Mouse (Mus musculus) hindbrain, embryonic 13.5 days (tissue): ENCODE measurements around the gene Msh5. TPM values are rescaled to one million over a fixed set of nuclear protein-coding genes. Genes with fewer than 3 reads are reported as not detected.

ENCODE experiments used
- ATAC-seq: fragments of 200-750 bp; cut with Nextera tagmentation; 2 replicates; pipeline ENCODE4 v1.8.0; 2017; ENCODE audit warnings: moderate TSS enrichment; ENCODE audit not compliant: low FRiP score
- H3K27ac ChIP-seq: fragments of 300-500 bp; sonication (generic); 2 replicates; pipeline ENCODE4 v1.5.1; 2015; ENCODE audit warnings: inconsistent platforms, mild to moderate bottlenecking, moderate library complexity
- H3K27me3 ChIP-seq: fragments of 300-500 bp; sonication (generic); 2 replicates; pipeline ENCODE4 v1.6.1; 2015; ENCODE audit warnings: mild to moderate bottlenecking, inconsistent platforms
- H3K36me3 ChIP-seq: fragments of 300-500 bp; sonication (generic); 2 replicates; pipeline ENCODE4 v1.6.1; 2015; ENCODE audit warnings: mild to moderate bottlenecking, inconsistent platforms
- H3K4me1 ChIP-seq: fragments of 300-500 bp; sonication (generic); replicated peaks from 2 replicates; pipeline ENCODE4 v1.6.1; 2015; ENCODE audit warnings: inconsistent platforms
- H3K4me2 ChIP-seq: fragments of 300-500 bp; sonication (generic); 2 replicates; pipeline ENCODE4 v1.6.1; 2015; ENCODE audit warnings: inconsistent platforms, mild to moderate bottlenecking, moderate library complexity
- H3K4me3 ChIP-seq: fragments of 300-500 bp; sonication (generic); 2 replicates; pipeline ENCODE4 v1.5.1; 2015; ENCODE audit warnings: mild to moderate bottlenecking, inconsistent platforms
- H3K9ac ChIP-seq: fragments of 300-500 bp; sonication (generic); 2 replicates; pipeline ENCODE4 v1.6.1; 2015; ENCODE audit warnings: mild to moderate bottlenecking, inconsistent platforms
- H3K9me3 ChIP-seq: fragments of 300-500 bp; sonication (generic); 2 replicates; pipeline ENCODE4 v1.6.1; 2016; ENCODE audit warnings: inconsistent platforms
- WGBS: fragments of 180-500 bp; shearing (Covaris S2); methylation state at CpG from one replicate; pipeline ENCODE4 v1.1.7; 2015; 5-methylcytosine and 5-hydroxymethylcytosine counted together
- polyA plus RNA-seq: library from polyadenylated mRNA; unstranded; fragments of >200 nt; fragmentation: Nextera tagmentation; extraction: Ambion mirVana; gene quantifications from 2 replicates; pipeline ENCODE4 v1.2.1, GENCODE M21; 2015

Msh5 gene
- polyA plus RNA-seq, 1 experiment from 2014 or later: 3.5 TPM

DNA sequence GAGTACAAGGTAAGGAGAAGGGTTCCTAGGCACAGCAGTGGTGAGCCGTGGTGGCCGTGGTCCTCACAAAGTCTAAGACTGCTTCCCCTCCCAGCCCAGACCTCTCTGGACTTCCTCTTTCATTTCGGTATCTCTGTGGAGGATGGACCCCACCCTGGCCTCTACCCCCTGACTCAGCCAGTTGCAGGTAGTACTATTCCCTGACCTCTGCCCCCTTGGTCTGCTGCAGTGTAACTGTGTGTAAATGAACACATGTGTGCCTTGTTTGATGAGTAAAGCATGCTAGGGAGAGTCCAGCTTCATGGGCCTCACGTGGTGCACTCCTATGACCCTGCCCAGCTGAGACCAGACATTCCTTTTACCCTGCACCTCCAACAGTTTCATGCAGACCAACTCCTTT is 22.8 kb downstream of the Msh5 start:
- 0 out of 2 replicates have a peak, but pooled peaks cover under 1% of the 10 kb centered on the region for H3K36me3 ChIP-seq
- peaks cover 24% of the 10 kb centered on the region for H3K4me1 ChIP-seq
- H3K9me3 ChIP-seq: no peaks in the 10 kb centered on the region
- no peak overlapping the region for H3K9ac ChIP-seq
- no peak for ATAC-seq
- H3K27me3 ChIP-seq: no peaks in the 10 kb centered on the region
- no peak overlapping the region for H3K4me2 ChIP-seq
- 79% methylated on average over 4 of the region's 4 CpGs for WGBS
- no peak overlapping the region for H3K27ac ChIP-seq
- H3K4me3 ChIP-seq: no peak overlapping the region

- H3K9me3 ChIP-seq: no peaks in the 10 kb centered on the region
- no peaks in the 10 kb centered on the region for H3K27me3 ChIP-seq
- WGBS: 86% methylated on average over 5 of the region's 5 CpGs
- no peak overlapping the region for H3K4me2 ChIP-seq
- H3K4me3 ChIP-seq: no peak overlapping the region
- H3K4me1 ChIP-seq: peaks cover 24% of the 10 kb centered on the region
- no peak overlapping the region for H3K27ac ChIP-seq
- H3K9ac ChIP-seq: no peak overlapping the region
- ATAC-seq: no peak
- 0 out of 2 replicates have a peak, but pooled peaks cover 3% of the 10 kb centered on the region for H3K36me3 ChIP-seq
These were observed 23.3 kb downstream of the Msh5 start for GRCm38 (mm10) chr17:35023221-35023620.

DNA sequence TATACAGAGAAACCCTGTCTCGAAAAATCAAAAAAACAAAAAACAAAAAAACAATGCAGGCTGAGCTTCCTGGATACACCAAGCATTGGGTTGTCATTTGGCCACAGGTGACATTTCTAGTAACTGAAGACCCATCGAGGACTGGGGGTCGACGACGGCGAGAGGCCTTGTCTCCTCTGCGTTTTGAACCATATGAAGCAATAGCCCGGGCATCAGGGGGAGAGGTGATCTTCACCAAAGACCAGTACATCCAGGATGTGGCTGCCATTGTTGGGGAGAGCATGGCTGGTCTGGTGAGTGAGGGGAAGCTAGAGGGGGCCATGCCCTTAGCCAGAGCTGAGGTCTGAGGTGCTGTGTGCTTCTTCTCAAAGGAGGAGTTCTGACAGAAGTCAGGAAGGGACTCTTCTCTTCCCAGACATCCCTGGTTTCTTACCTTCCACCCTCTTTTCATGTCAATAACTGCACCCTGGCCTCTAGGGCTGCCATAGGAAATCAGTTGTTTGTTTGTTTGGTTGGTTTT is 23.9 kb downstream of the Msh5 start:
- Histone ChIP-seq H3K4me3 (no peak overlapping the region), H3K27ac (no peak overlapping the region), H3K4me2 (no peak overlapping the region), H3K36me3 (peaks cover 6% of the 10 kb centered on the region; the same call in 1 of the 2 replicates), H3K9ac (no peak overlapping the region), H3K9me3 (no peaks in the 10 kb centered on the region), H3K4me1 (peaks cover 22% of the 10 kb centered on the region), H3K27me3 (no peaks in the 10 kb centered on the region)
- no peak for ATAC-seq
- WGBS: 93% methylated on average over 8 of the region's 8 CpGs

GRCm38 (mm10) chr17:35021842-35022477 is 24.6 kb downstream of the Msh5 start:
- no peak for ATAC-seq
- H3K4me3 ChIP-seq: no peak overlapping the region
- no peaks in the 10 kb centered on the region for H3K9me3 ChIP-seq
- no peak overlapping the region; the same call in 1 of the 2 replicates for H3K27ac ChIP-seq
- H3K4me2 ChIP-seq: no peak overlapping the region
- no peak overlapping the region for H3K9ac ChIP-seq
- H3K27me3 ChIP-seq: no peaks in the 10 kb centered on the region
- peaks cover 16% of the 10 kb centered on the region for H3K4me1 ChIP-seq
- peaks cover 12% of the 10 kb centered on the region for H3K36me3 ChIP-seq
- WGBS: 65% methylated on average over 6 of the region's 6 CpGs

DNA sequence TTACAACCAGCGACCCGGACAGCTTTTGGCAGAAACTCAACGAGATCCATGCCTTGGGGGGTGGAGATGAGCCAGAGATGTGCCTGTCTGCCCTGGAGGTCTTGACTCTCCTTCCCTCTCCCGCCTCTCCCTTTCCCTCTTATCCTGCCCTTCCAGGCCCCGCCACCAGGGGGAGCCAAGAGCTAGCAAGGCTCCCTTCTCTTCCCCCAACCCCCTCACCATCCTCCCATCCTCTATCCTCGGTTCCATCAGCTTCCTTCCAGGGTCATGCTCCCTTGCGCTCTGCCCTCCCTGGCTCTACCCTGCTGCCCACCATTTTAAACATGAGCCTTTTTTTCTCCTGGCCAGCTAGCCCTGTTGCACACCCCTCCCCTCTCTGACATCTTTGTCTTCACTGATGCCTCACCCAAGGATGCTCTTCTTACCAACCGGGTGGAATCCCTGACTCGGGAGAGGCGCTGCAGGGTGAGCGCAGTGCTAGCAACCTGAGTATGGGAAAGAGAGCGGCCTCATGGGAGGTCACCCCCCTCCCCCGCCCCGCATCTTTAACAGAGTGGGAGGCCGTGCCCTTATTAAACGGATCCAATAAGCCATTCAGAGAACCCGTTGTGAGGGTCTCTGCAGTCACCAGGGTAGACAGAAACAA is 25.3 kb downstream of the Msh5 start:
- WGBS: 5% methylated on average over 17 of the region's 17 CpGs
- Histone ChIP-seq H3K4me1 (peaks cover 18% of the 10 kb centered on the region), H3K27ac (peak overlapping the region; percentile 26; the same call in 1 of the 2 replicates), H3K27me3 (no peaks in the 10 kb centered on the region), H3K36me3 (peaks cover 19% of the 10 kb centered on the region), H3K9me3 (no peaks in the 10 kb centered on the region), H3K9ac (0 out of 2 replicates have a peak overlapping the region, but pooled peaks have one; percentile 39), H3K4me3 (no peak overlapping the region), H3K4me2 (peak overlapping the region; percentile 31)
- peak; percentile 30; the same call in 1 of the 2 replicates for ATAC-seq

DNA sequence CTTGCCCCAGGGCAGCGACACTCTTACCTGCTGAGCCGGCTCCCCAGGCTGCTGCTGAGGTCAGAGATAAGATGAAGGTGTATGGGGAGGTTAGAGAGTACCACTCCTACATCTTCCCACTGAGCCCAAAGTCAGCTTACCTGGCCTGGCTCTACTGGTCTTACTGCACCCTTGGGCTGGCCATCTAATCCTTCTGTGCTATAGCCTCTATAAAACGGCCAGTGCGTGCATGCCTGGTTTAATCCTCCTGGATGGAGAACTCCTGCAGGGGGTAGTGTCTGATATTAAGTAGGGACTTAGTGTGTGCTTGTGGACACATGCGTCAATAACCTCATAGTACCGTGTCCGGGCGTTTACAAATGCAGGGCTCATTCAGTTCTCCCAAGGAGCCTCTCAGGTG is 26.0 kb downstream of the Msh5 start:
- WGBS: 94% methylated on average over 8 of the region's 8 CpGs
- ATAC-seq: no peak

GRCm38 (mm10) chr17:35019894-35020293 is 26.7 kb downstream of the Msh5 start:
- H3K36me3 ChIP-seq: peaks cover 33% of the 10 kb centered on the region
- H3K27me3 ChIP-seq: no peaks in the 10 kb centered on the region
- no peak overlapping the region for H3K27ac ChIP-seq
- H3K4me1 ChIP-seq: peaks cover 19% of the 10 kb centered on the region
- ATAC-seq: no peak
- no peaks in the 10 kb centered on the region for H3K9me3 ChIP-seq
- WGBS: 80% methylated on average over 11 of the region's 11 CpGs
- H3K4me2 ChIP-seq: no peak overlapping the region
- H3K4me3 ChIP-seq: no peak overlapping the region
- no peak overlapping the region for H3K9ac ChIP-seq

More for the DNA sequence above, 26.0 kb downstream of the Msh5 start:
- no peak overlapping the region for H3K4me2 ChIP-seq
- H3K9ac ChIP-seq: no peak overlapping the region
- H3K36me3 ChIP-seq: peaks cover 27% of the 10 kb centered on the region
- peaks cover 19% of the 10 kb centered on the region for H3K4me1 ChIP-seq
- H3K27me3 ChIP-seq: no peaks in the 10 kb centered on the region
- no peak overlapping the region for H3K4me3 ChIP-seq
- H3K27ac ChIP-seq: no peak overlapping the region
- H3K9me3 ChIP-seq: no peaks in the 10 kb centered on the region

- Histone ChIP-seq H3K4me2 (no peak overlapping the region), H3K27me3 (no peaks in the 10 kb centered on the region), H3K36me3 (peaks cover 50% of the 10 kb centered on the region), H3K4me1 (peaks cover 19% of the 10 kb centered on the region), H3K4me3 (no peak overlapping the region), H3K9me3 (no peaks in the 10 kb centered on the region), H3K9ac (peak overlapping the region; percentile 5; the same call in 1 of the 2 replicates), H3K27ac (no peak overlapping the region)
- WGBS: 89% methylated on average over 3 of the region's 3 CpGs
- no peak for ATAC-seq
These were observed 28.4 kb downstream of the Msh5 start for GRCm38 (mm10) chr17:35018171-35018570.

GRCm38 (mm10) chr17:35017706-35018030 is 28.9 kb downstream of the Msh5 start:
- Histone ChIP-seq H3K9me3 (no peaks in the 10 kb centered on the region), H3K36me3 (peaks cover 55% of the 10 kb centered on the region), H3K27ac (no peak overlapping the region), H3K9ac (no peak overlapping the region), H3K4me2 (no peak overlapping the region), H3K27me3 (no peaks in the 10 kb centered on the region), H3K4me3 (no peak overlapping the region), H3K4me1 (peaks cover 19% of the 10 kb centered on the region)
- WGBS: 75% methylated on average over 14 of the region's 14 CpGs
- ATAC-seq: no peak

GRCm38 (mm10) chr17:35016791-35017705 is 29.5 kb downstream of the Msh5 start:
- Histone ChIP-seq H3K27me3 (no peaks in the 10 kb centered on the region), H3K9me3 (no peaks in the 10 kb centered on the region), H3K4me1 (peaks cover 19% of the 10 kb centered on the region), H3K4me3 (no peak overlapping the region), H3K27ac (no peak overlapping the region), H3K9ac (no peak overlapping the region), H3K36me3 (peaks cover 62% of the 10 kb centered on the region), H3K4me2 (no peak overlapping the region)
- WGBS: 82% methylated on average over 10 of the region's 10 CpGs
- 0 out of 2 replicates have a peak, but pooled peaks have one; percentile 6 for ATAC-seq

DNA sequence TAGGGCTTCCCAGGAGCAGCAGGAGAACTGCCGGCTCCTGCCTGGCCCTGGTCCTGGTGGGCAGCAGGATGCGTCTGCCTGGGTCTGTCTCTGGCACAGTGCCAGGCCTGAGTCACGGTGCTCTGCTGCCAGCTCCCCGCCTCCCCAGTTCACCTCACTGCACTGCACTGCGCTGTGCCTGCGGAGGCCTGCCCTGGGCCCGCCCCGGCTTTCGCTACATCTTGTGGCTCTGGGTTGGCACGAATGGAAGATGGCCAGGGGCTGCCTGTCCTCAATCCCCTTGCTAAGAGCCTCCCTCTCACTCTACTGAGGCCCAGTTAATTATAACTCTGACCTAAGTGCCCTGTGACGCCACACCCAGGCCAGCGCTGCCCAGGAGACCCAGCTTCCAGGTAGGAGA is 30.2 kb downstream of the Msh5 start, which contains the start of gene Vwa7:
Vwa7 (plus strand) TSS at position 204 of the 400 bp plus-strand sequence.
- Histone ChIP-seq H3K9me3 (no peaks in the 10 kb centered on the region), H3K4me1 (peaks cover 14% of the 10 kb centered on the region), H3K9ac (no peak within 1 kb of the TSS), H3K36me3 (peaks cover 68% of the 10 kb centered on the region), H3K4me2 (no peak within 1 kb of the TSS), H3K27me3 (no peaks in the 10 kb centered on the region), H3K27ac (no peak within 1 kb of the TSS), H3K4me3 (no peak within 1 kb of the TSS)
- 59% methylated on average over 12 of the region's 12 CpGs for WGBS
- ATAC-seq: peak; percentile 69

- H3K36me3 ChIP-seq: peaks cover 79% of the 10 kb centered on the region
- 93% methylated on average over 16 of the region's 16 CpGs for WGBS
- H3K4me1 ChIP-seq: peaks cover 10% of the 10 kb centered on the region
- ATAC-seq: no peak
- H3K4me2 ChIP-seq: no peak overlapping the region
- no peaks in the 10 kb centered on the region for H3K9me3 ChIP-seq
- H3K9ac ChIP-seq: no peak overlapping the region
- H3K27me3 ChIP-seq: no peaks in the 10 kb centered on the region
- no peak overlapping the region for H3K27ac ChIP-seq
- H3K4me3 ChIP-seq: no peak overlapping the region
These were observed 31.2 kb downstream of the Msh5 start for GRCm38 (mm10) chr17:35015296-35015695.
